Mouse (Mus musculus): ENCODE measurements at regions not wholly inside any gene's neighbourhood (a gene's known extent, or its start where the extent isn't known, plus 50 kb on each side); places are given as distances from the start of the nearest gene placed in this dataset.

GRCm38 (mm10) chr6:31085063-31085759, 126.3 kb upstream of the Klf14 start:
- no peak for DNase-seq

- no peak for DNase-seq
These were observed 126.9 kb upstream of the Klf14 start for GRCm38 (mm10) chr6:31085760-31086108.

- DNase-seq, result no peak
These were observed 127.4 kb upstream of the Klf14 start for GRCm38 (mm10) chr6:31086283-31086682.

GRCm38 (mm10) chr6:31086798-31087360, 128.0 kb upstream of the Klf14 start:
- DNase-seq, result no peak

- DNase-seq, result no peak
These were observed 128.6 kb upstream of the Klf14 start for GRCm38 (mm10) chr6:31087511-31087910.

- DNase-seq, result no peak
These were observed 129.5 kb upstream of the Klf14 start for GRCm38 (mm10) chr6:31088147-31088972.

GRCm38 (mm10) chr6:31088973-31089368, 130.1 kb upstream of the Klf14 start:
- no peak for DNase-seq

- no peak for DNase-seq
These were observed 131.4 kb upstream of the Klf14 start for GRCm38 (mm10) chr6:31090288-31090687.

GRCm38 (mm10) chr6:31090791-31091190, 131.9 kb upstream of the Klf14 start:
- no peak for DNase-seq

- no peak for DNase-seq
These were observed 133.4 kb upstream of the Klf14 start for GRCm38 (mm10) chr6:31092324-31092723.

- peak; percentile 69 to 81 for DNase-seq
These were observed 133.9 kb upstream of the Klf14 start for GRCm38 (mm10) chr6:31092760-31093159.

GRCm38 (mm10) chr6:31095943-31096714, 137.3 kb upstream of the Klf14 start:
- peak; percentile 60 to 73 for DNase-seq

- no peak for DNase-seq
These were observed 137.9 kb upstream of the Klf14 start for GRCm38 (mm10) chr6:31096787-31097186.

- DNase-seq, result no peak
These were observed 138.4 kb upstream of the Klf14 start for GRCm38 (mm10) chr6:31097254-31097653.

- no peak for DNase-seq
These were observed 139.2 kb upstream of the Klf14 start for GRCm38 (mm10) chr6:31098106-31098505.

GRCm38 (mm10) chr6:31100084-31100579, 141.3 kb upstream of the Klf14 start:
- no peak for DNase-seq

- DNase-seq, result no peak
These were observed 141.9 kb upstream of the Klf14 start for GRCm38 (mm10) chr6:31100749-31101148.

GRCm38 (mm10) chr6:31106144-31106836, 147.4 kb upstream of the Klf14 start:
- DNase-seq, result no peak

- no peak for DNase-seq
These were observed 148.0 kb upstream of the Klf14 start for GRCm38 (mm10) chr6:31106856-31107359.

- no peak for DNase-seq
These were observed 148.5 kb upstream of the Klf14 start for GRCm38 (mm10) chr6:31107360-31107759.

- DNase-seq, result no peak
These were observed 149.2 kb upstream of the Klf14 start for GRCm38 (mm10) chr6:31107916-31108685.
